Comparison of ENCODE assay signal across 16 mouse cellular contexts in the genomic region with DNA sequence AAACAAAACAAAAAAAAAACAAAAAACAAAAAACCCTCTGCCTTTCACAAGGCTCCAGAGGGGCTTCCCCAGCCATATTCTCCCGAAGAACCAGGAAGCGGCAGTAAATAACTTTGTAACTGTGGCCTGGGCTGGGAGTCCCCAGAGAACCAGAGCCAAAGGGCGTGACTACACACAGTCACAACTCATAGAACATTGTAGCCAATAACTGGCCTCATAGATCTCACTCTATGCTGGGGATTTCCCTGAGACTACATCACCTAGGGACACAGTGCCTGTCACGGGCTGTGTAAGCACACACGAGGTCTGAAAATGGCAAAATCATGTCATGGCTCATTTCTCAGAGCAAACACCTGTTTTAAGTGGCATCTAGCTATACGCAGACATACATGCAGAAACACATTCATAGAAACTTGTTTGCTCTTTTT. TPM values are rescaled to one million over a fixed set of nuclear protein-coding genes. Genes with fewer than 3 reads are reported as not detected.
A peak's percentile ranks its signal among the peaks of the same experiment; 100 is the strongest.
DNase-seq lines count a peak whose midpoint lies in the region; ATAC-seq and TF ChIP-seq lines count a peak whose summit lies in the region.
"Had no signal": no experiment of that assay in that cellular context is flagged by ENCODE, and none has a peak within 500 bp of the region (broad histone marks: within the 10 kb centered on the region; RNA-seq: fewer than 3 reads in every experiment).

No protein-coding gene starts in this region.

- peaks cover 12% of the 10 kb centered on the region for H3K4me1 ChIP-seq in kidney, adult 2 months (ENCODE audit: control insufficient read depth, insufficient read depth, low read length)
- peaks cover 10% of the 10 kb centered on the region; the same call in 1 of the 2 replicates for H3K4me1 ChIP-seq in spleen, adult 2 months (ENCODE audit: control insufficient read depth, insufficient read depth, insufficient read length)
- H3K4me1 ChIP-seq in intestine, postnatal 0 days (replicated peaks; ENCODE audit: control insufficient read depth, insufficient read depth, low read length) = no peaks in the 10 kb centered on the region
- H3K4me1 ChIP-seq in stomach, postnatal 0 days (replicated peaks; ENCODE audit: control insufficient read depth, insufficient read depth) = no peaks in the 10 kb centered on the region
- H3K4me1 ChIP-seq: embryonic facial prominence, embryonic 12.5 days had no signal

- H3K9ac ChIP-seq in intestine, postnatal 0 days (ENCODE audit: low read depth, low read length) = no peak overlapping the region
- H3K9ac ChIP-seq in stomach, postnatal 0 days (ENCODE audit: low read length) = no peak overlapping the region
- H3K9ac ChIP-seq: embryonic facial prominence, embryonic 12.5 days; heart, embryonic 15.5 days; hindbrain, embryonic 15.5 days; liver, embryonic 15.5 days had no signal

- no peaks in the 10 kb centered on the region for H3K36me3 ChIP-seq in kidney, adult 2 months (ENCODE audit: control insufficient read depth, insufficient read depth, low read length)
- 0 out of 2 replicates have a peak, but pooled peaks cover under 1% of the 10 kb centered on the region for H3K36me3 ChIP-seq in spleen, adult 2 months (ENCODE audit: control insufficient read depth, insufficient read depth, low read length)
- peaks cover 2% of the 10 kb centered on the region; the same call in 1 of the 2 replicates for H3K36me3 ChIP-seq in intestine, postnatal 0 days (ENCODE audit: control insufficient read depth, insufficient read depth)
- no peaks in the 10 kb centered on the region for H3K36me3 ChIP-seq in stomach, postnatal 0 days (ENCODE audit: control insufficient read depth, insufficient read depth, low read length)
- H3K36me3 ChIP-seq: hindbrain, embryonic 15.5 days had no signal

- no peak for TF ChIP-seq CTCF in kidney, adult 2 months (conservative IDR thresholded peaks at IDR 0.05; ENCODE audit: insufficient read depth, insufficient read length, low read depth, low read length)
- TF ChIP-seq CTCF in spleen, adult 2 months (IDR thresholded peaks at IDR 0.05; ENCODE audit: extremely low read depth, insufficient read depth, insufficient read length, insufficient replicate concordance) = no peak
- TF ChIP-seq CTCF in intestine, postnatal 0 days (IDR thresholded peaks at IDR 0.05; ENCODE audit: low read depth) = no peak
- TF ChIP-seq CTCF in stomach, postnatal 0 days (IDR thresholded peaks at IDR 0.05; ENCODE audit: low read depth) = no peak

- 26% methylated on average over 6 of the region's 6 CpGs for WGBS in kidney, adult 2 months
- WGBS in spleen, adult 2 months = 28% methylated on average over 6 of the region's 6 CpGs
- 49% methylated on average over 6 of the region's 6 CpGs for WGBS in intestine, postnatal 0 days
- 69% methylated on average over 6 of the region's 6 CpGs for WGBS in stomach, postnatal 0 days

- TF ChIP-seq EP300 in stomach, postnatal 0 days (optimal IDR thresholded peaks at IDR 0.05) = no peak

- H3K9me3 ChIP-seq in intestine, postnatal 0 days (ENCODE audit: control insufficient read depth) = no peaks in the 10 kb centered on the region
- H3K9me3 ChIP-seq in stomach, postnatal 0 days (ENCODE audit: control insufficient read depth, low read length) = no peaks in the 10 kb centered on the region
- H3K9me3 ChIP-seq: embryonic facial prominence, embryonic 12.5 days; heart, embryonic 15.5 days; hindbrain, embryonic 15.5 days; liver, embryonic 15.5 days had no signal

- peak; percentile 24 for DNase-seq in kidney, adult 2 months
- DNase-seq in kidney, adult 8-10 months = no peak
- DNase-seq in spleen, adult 2 months (ENCODE audit: low read depth in 1 of 2, low spot score in 2 of 2) = peak; percentile 38 to 81
- DNase-seq in spleen, postnatal 4 days (ENCODE audit: low spot score in 2 of 2) = no peak
- no peak for DNase-seq in stomach, postnatal 0 days (ENCODE audit: low spot score)
- DNase-seq in frontal cortex, postnatal 14 days (ENCODE audit: low spot score in 2 of 2) = no peak
- DNase-seq in ovary, postnatal 36 days (ENCODE audit: low spot score) = no peak
- DNase-seq: adrenal gland, postnatal 36 days; cerebellum, postnatal 14 days; layer of hippocampus, adult 9-11 months; right cerebral cortex, postnatal 14 days had no signal

- no peak overlapping the region for H3K4me3 ChIP-seq in kidney, adult 2 months (ENCODE audit: insufficient read depth, low read depth, low read length)
- no peak overlapping the region for H3K4me3 ChIP-seq in spleen, adult 2 months (ENCODE audit: extremely low read depth, insufficient read depth, insufficient read length)
- H3K4me3 ChIP-seq in intestine, postnatal 0 days (ENCODE audit: low read depth, low read length) = no peak overlapping the region
- no peak overlapping the region for H3K4me3 ChIP-seq in stomach, postnatal 0 days (ENCODE audit: low read depth, low read length)
- H3K4me3 ChIP-seq: embryonic facial prominence, embryonic 12.5 days; heart, embryonic 15.5 days; hindbrain, embryonic 15.5 days; liver, embryonic 15.5 days had no signal

- 0 out of 2 replicates have a peak, but pooled peaks have one; percentile 56 for ATAC-seq in intestine, postnatal 0 days
- peak; percentile 61 for ATAC-seq in stomach, postnatal 0 days (ENCODE audit: low FRiP score, low TSS enrichment)

- no peak for TF ChIP-seq POLR2A in kidney, adult 2 months (IDR thresholded peaks at IDR 0.05; ENCODE audit: low read depth, low read length)
- TF ChIP-seq POLR2A in spleen, adult 2 months (IDR thresholded peaks at IDR 0.05; ENCODE audit: low read depth, low read length) = no peak

- H3K27ac ChIP-seq in kidney, adult 2 months (ENCODE audit: insufficient read depth, low read depth, low read length) = no peak overlapping the region; the same call in 1 of the 2 replicates
- no peak overlapping the region for H3K27ac ChIP-seq in spleen, adult 2 months (ENCODE audit: insufficient read depth, low read length)
- H3K27ac ChIP-seq in intestine, postnatal 0 days (ENCODE audit: low read depth, low read length) = no peak overlapping the region
- no peak overlapping the region for H3K27ac ChIP-seq in stomach, postnatal 0 days (replicated peaks)
- H3K27ac ChIP-seq: embryonic facial prominence, embryonic 12.5 days; heart, embryonic 15.5 days; hindbrain, embryonic 15.5 days; liver, embryonic 15.5 days had no signal

- H3K27me3 ChIP-seq in kidney, adult 2 months (replicated peaks; ENCODE audit: control insufficient read depth, insufficient read depth, low read length) = no peaks in the 10 kb centered on the region
- no peaks in the 10 kb centered on the region for H3K27me3 ChIP-seq in spleen, adult 2 months (ENCODE audit: control insufficient read depth, insufficient read depth, low read length)
- H3K27me3 ChIP-seq in intestine, postnatal 0 days (replicated peaks; ENCODE audit: control insufficient read depth, insufficient read depth, low read length) = no peaks in the 10 kb centered on the region
- H3K27me3 ChIP-seq in stomach, postnatal 0 days (ENCODE audit: control insufficient read depth, insufficient read depth, low read length) = no peaks in the 10 kb centered on the region
- H3K27me3 ChIP-seq: embryonic facial prominence, embryonic 12.5 days; heart, embryonic 15.5 days; hindbrain, embryonic 15.5 days; liver, embryonic 15.5 days had no signal

- H3K4me2 ChIP-seq in intestine, postnatal 0 days (replicated peaks; ENCODE audit: low read depth) = no peak overlapping the region
- H3K4me2 ChIP-seq in stomach, postnatal 0 days (replicated peaks; ENCODE audit: low read depth) = no peak overlapping the region
- H3K4me2 ChIP-seq: embryonic facial prominence, embryonic 12.5 days; heart, embryonic 15.5 days; hindbrain, embryonic 15.5 days; liver, embryonic 15.5 days had no signal

RNA-seq across cellular contexts. Expression of a gene that starts 55.5 kb away (rescaled TPM):
- 72.8 and 96.9 TPM in 2 replicates for polyA plus RNA-seq in kidney, adult 2 months (2012; rRNA removed)
- polyA plus RNA-seq in spleen, adult 2 months (2012; rRNA removed) = 34.2 and 36.6 TPM in 2 replicates
- 124 and 130 TPM in 2 replicates for polyA plus RNA-seq in intestine, postnatal 0 days (2015; fragmentation: Nextera tagmentation; extraction: Ambion mirVana)
- polyA plus RNA-seq in stomach, postnatal 0 days (2015; fragmentation: Nextera tagmentation; extraction: Ambion mirVana) = 114 and 120 TPM in 2 replicates

Comparison
In these comparisons a context has a peak if more than half of its experiments do, and no peak if none do; other contexts are left out.
1. DNase-seq: peak in kidney, adult 2 months (single experiment) and spleen, adult 2 months (2 of 2); none in kidney, adult 8-10 months (0 of 2), spleen, postnatal 4 days (0 of 2), stomach, postnatal 0 days (single experiment), frontal cortex, postnatal 14 days (0 of 2) and ovary, postnatal 36 days (single experiment).